Mouse (Mus musculus) forebrain, embryonic 16.5 days (tissue): ENCODE measurements around the gene Nav2. TPM values are rescaled to one million over a fixed set of nuclear protein-coding genes. Genes with fewer than 3 reads are reported as not detected.
A peak's percentile ranks its signal among the peaks of the same experiment; 100 is the strongest.

Experiments
- ATAC-seq: fragments of 200-750 bp; cut with Nextera tagmentation; 2 replicates; pipeline ENCODE4 v1.8.0; 2017; ENCODE audit warnings: mild to moderate bottlenecking, moderate library complexity
- H3K27ac ChIP-seq: fragments of 300-500 bp; sonication (generic); 2 replicates; pipeline ENCODE4 v1.5.1; 2014; ENCODE audit warnings: low read length, control low read depth
- H3K27me3 ChIP-seq: fragments of 300-500 bp; sonication (generic); replicated peaks from 2 replicates; pipeline ENCODE4 v1.6.1; 2014; ENCODE audit warnings: low read length; ENCODE audit not compliant: control insufficient read depth, insufficient read depth
- H3K36me3 ChIP-seq: fragments of 300-500 bp; sonication (generic); 2 replicates; pipeline ENCODE4 v1.6.1; 2014; ENCODE audit not compliant: control insufficient read depth, insufficient read depth
- H3K4me1 ChIP-seq: fragments of 300-500 bp; sonication (generic); replicated peaks from 2 replicates; pipeline ENCODE4 v1.6.1; 2014; ENCODE audit warnings: low read length; ENCODE audit not compliant: control insufficient read depth, insufficient read depth
- H3K4me2 ChIP-seq: fragments of 300-500 bp; sonication (generic); 2 replicates; pipeline ENCODE4 v1.6.1; 2014; ENCODE audit warnings: mild to moderate bottlenecking, low read length, control low read depth
- H3K4me3 ChIP-seq: fragments of 300-500 bp; sonication (generic); replicated peaks from 2 replicates; pipeline ENCODE4 v1.5.1; 2014; ENCODE audit warnings: mild to moderate bottlenecking, low read length, control low read depth
- H3K9ac ChIP-seq: fragments of 300-500 bp; sonication (generic); replicated peaks from 2 replicates; pipeline ENCODE4 v1.6.1; 2014; ENCODE audit warnings: low read depth, low read length, control low read depth
- H3K9me3 ChIP-seq: fragments of 300-500 bp; sonication (generic); 2 replicates; pipeline ENCODE4 v1.6.1; 2016; ENCODE audit warnings: low read length; ENCODE audit not compliant: control insufficient read depth
- WGBS: fragments of 180-500 bp; shearing (Covaris S2); extraction: QIAGEN DNeasy Blood & Tissue Kit; methylation state at CpG from one replicate; pipeline ENCODE4 v1.1.7; 2014; 5-methylcytosine and 5-hydroxymethylcytosine counted together
- polyA plus RNA-seq: library from polyadenylated mRNA; unstranded; fragments of >200 nt; fragmentation: Nextera tagmentation; extraction: Ambion mirVana; gene quantifications from 2 replicates; pipeline ENCODE4 v1.2.1, GENCODE M21; 2015

Nav2 gene
- polyA plus RNA-seq, 1 experiment from 2014 or later, result 35.2 TPM

DNA sequence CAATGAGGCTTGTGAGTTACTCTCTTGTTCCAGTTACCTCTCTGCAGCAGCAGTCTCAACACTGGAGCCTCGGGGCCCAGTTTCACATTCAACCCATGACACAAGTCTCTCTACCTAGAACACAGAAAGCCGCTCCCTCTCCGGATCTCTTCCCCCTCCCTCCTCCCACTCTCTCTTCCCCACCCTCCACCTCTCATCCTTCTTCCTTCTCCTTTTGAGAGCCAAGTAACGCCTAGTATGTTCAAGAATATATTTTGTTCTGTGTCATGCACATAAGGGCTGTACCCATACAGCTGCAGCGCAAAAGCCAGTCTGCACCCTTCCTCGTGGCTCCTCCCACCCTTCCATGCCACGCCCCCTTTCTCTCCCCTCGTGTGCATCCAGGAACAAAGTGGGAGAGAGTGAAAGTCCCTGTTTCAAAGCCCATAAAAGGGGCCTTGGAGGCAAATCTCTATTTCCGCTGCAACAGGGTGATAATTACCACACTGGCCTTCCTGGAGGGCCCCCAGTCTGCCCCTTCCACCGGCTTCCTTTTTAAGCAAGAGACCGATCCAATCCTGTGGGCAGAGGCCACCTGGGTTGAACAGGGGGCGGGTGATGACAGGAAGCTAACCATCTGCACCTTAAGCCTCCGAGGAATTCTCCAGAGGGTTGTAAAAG is 588.4 kb downstream of the Nav2 start:
- Histone ChIP-seq H3K4me3 (no peak overlapping the region), H3K9me3 (no peaks in the 10 kb centered on the region), H3K4me2 (no peak overlapping the region), H3K36me3 (no peaks in the 10 kb centered on the region), H3K27ac (peak overlapping the region; percentile 87), H3K4me1 (peaks cover 29% of the 10 kb centered on the region), H3K27me3 (no peaks in the 10 kb centered on the region), H3K9ac (peak overlapping the region; percentile 23; the same call in 1 of the 2 replicates)
- 26% methylated on average over 13 of the region's 13 CpGs for WGBS
- peak; percentile 47 for ATAC-seq

DNA sequence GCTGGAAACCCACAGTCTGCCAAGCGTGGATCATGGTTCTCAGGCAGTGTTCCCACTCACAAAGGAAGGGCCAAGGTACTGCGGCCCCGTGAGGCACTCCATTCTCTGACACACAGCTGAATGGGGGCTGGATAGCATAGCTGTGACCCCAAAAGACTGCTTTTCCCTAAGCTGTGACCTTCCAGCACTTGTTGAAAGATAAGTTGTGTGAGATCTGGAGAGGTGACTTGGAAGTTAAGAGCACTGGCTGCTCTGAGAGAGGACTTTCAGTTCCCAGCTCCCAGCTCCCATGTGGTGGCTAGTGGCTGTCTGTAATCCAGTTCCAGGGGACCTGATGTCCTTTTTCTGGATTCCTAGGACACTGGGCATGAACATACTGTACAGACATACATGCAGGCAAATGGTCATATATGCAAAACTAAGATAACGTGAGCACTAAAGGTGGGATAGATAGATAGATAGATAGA is 588.9 kb downstream of the Nav2 start:
- no peaks in the 10 kb centered on the region for H3K36me3 ChIP-seq
- peak overlapping the region; percentile 23; the same call in 1 of the 2 replicates for H3K9ac ChIP-seq
- WGBS, result 52% methylated on average over 4 of the region's 4 CpGs
- no peaks in the 10 kb centered on the region for H3K9me3 ChIP-seq
- peak overlapping the region; percentile 87 for H3K27ac ChIP-seq
- H3K4me2 ChIP-seq, result no peak overlapping the region
- no peaks in the 10 kb centered on the region for H3K27me3 ChIP-seq
- peaks cover 29% of the 10 kb centered on the region for H3K4me1 ChIP-seq
- H3K4me3 ChIP-seq, result no peak overlapping the region
- no peak for ATAC-seq

DNA sequence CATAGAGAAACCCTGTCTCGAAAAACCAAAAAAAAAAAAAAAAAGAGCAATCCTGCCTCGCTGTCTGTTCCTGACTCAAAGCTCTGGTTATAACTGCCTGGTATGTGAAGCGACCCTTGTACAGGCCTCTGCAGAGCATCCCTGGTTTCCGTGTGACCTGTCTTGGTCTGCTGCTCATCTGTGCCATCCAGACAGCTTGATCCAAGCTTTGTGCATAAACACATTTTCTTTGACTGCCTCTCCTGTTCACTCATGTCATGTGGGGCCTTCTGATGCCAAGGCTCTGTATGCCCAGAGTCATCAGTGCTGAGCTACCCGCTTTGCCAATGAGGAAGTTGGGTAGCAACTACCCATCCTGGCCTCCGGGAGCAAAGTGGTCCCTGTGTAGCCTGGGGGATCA is 591.1 kb downstream of the Nav2 start:
- no peak for ATAC-seq
- Histone ChIP-seq H3K9ac (no peak overlapping the region), H3K4me1 (peaks cover 29% of the 10 kb centered on the region), H3K27me3 (no peaks in the 10 kb centered on the region), H3K4me2 (no peak overlapping the region), H3K4me3 (no peak overlapping the region), H3K27ac (no peak overlapping the region), H3K36me3 (no peaks in the 10 kb centered on the region), H3K9me3 (no peaks in the 10 kb centered on the region)
- 88% methylated on average over 6 of the region's 6 CpGs for WGBS

DNA sequence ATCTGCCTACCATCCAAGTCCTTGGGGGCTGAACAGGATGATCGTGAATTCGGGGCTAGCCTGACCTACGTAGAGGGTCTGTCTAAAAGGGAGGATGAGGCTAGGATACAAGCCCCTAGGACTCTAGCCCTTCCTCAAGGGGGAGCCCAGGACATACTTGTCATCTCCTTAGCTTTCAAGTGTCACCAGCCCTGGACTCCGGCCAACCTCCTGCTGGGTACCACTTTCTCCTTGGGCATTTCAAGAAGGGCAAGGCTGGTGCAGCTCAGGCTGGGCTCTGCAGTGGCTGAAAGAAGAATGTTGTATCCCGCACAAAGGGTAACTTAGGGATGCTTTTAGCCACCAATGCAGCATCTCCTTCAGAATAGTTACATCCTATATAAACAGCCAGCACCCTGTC is 592.4 kb downstream of the Nav2 start:
- H3K36me3 ChIP-seq, result no peaks in the 10 kb centered on the region
- no peak for ATAC-seq
- H3K9ac ChIP-seq, result no peak overlapping the region
- no peak overlapping the region for H3K4me2 ChIP-seq
- H3K9me3 ChIP-seq, result no peaks in the 10 kb centered on the region
- H3K27ac ChIP-seq, result no peak overlapping the region
- H3K27me3 ChIP-seq, result no peaks in the 10 kb centered on the region
- no peak overlapping the region for H3K4me3 ChIP-seq
- H3K4me1 ChIP-seq, result peaks cover 21% of the 10 kb centered on the region
- WGBS, result 98% methylated on average over 5 of the region's 5 CpGs

DNA sequence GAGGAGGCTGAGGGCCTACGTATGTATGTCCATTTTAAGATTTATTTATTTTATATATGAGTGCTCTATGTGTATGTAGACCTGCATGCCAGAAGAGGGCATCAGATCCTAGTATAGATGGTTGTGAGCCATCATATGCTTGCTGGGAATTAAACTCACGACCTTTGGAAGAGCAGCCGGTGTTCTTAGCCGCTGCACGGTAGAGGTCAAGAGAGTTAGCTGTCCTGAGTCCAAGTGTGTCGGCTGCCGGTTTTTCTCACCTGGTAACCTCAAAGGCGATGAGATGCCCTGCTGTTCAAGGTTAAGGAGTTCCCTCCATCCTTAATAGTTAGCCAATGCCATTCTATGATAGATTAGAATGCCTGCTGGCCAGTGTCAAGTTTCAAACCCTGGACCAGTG is 594.9 kb downstream of the Nav2 start:
- 66% methylated on average over 8 of the region's 8 CpGs for WGBS
- no peaks in the 10 kb centered on the region; the same call in 1 of the 2 replicates for H3K36me3 ChIP-seq
- H3K4me1 ChIP-seq, result peaks cover 6% of the 10 kb centered on the region
- H3K4me2 ChIP-seq, result no peak overlapping the region
- no peak overlapping the region for H3K27ac ChIP-seq
- no peaks in the 10 kb centered on the region for H3K9me3 ChIP-seq
- H3K9ac ChIP-seq, result no peak overlapping the region
- no peaks in the 10 kb centered on the region for H3K27me3 ChIP-seq
- no peak for ATAC-seq
- H3K4me3 ChIP-seq, result no peak overlapping the region

DNA sequence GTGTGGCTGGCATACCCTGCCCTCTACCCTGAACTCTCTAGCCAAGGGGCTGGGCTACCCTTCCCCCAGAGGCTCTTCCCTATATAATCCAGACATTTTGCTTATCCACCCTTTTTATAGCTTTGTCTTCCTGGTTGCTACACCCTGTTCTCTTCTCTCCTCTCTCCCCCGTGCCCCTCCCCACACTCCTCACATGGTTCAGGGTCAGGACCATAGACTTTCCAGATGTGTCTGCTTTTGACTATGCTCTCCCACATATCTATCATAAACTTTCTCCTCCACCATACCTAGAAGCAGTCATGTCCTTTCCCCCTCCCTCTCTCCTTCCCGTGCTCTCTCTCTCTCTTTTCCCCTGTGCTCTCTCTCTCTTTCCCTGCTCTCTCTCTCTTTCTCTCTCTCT is 595.4 kb downstream of the Nav2 start:
- Histone ChIP-seq H3K4me3 (no peak overlapping the region), H3K9me3 (no peaks in the 10 kb centered on the region), H3K4me2 (no peak overlapping the region), H3K4me1 (peaks cover 6% of the 10 kb centered on the region), H3K9ac (no peak overlapping the region), H3K27ac (no peak overlapping the region), H3K27me3 (no peaks in the 10 kb centered on the region), H3K36me3 (no peaks in the 10 kb centered on the region; the same call in 1 of the 2 replicates)
- WGBS, result 47% methylated on average over 2 of the region's 2 CpGs
- ATAC-seq, result no peak

DNA sequence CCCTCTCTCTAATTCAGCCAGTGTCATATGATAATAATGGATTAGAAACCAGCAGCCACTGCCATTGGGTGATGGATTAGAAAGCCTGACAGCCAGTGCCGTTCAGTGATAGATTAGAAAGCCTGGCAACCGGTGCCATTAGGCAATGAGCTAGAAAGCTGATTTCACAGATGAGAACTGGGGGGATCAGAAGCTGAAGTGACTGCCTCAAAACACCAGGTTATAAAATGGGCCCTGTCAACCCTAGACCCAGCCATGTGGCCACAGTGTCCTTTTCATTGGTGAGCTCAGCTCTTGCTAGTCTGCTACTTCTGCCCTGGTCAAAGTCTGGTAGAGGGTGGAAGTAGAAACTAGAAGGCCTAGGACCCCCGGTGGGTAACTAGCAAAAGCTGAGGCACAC is 595.8 kb downstream of the Nav2 start:
- no peak for ATAC-seq
- H3K27me3 ChIP-seq, result no peaks in the 10 kb centered on the region
- H3K27ac ChIP-seq, result no peak overlapping the region
- H3K4me2 ChIP-seq, result no peak overlapping the region
- no peaks in the 10 kb centered on the region; the same call in 1 of the 2 replicates for H3K36me3 ChIP-seq
- peaks cover 6% of the 10 kb centered on the region for H3K4me1 ChIP-seq
- H3K9ac ChIP-seq, result no peak overlapping the region
- H3K4me3 ChIP-seq, result no peak overlapping the region
- H3K9me3 ChIP-seq, result no peaks in the 10 kb centered on the region
- WGBS, result 2% methylated on average over 3 of the region's 3 CpGs

DNA sequence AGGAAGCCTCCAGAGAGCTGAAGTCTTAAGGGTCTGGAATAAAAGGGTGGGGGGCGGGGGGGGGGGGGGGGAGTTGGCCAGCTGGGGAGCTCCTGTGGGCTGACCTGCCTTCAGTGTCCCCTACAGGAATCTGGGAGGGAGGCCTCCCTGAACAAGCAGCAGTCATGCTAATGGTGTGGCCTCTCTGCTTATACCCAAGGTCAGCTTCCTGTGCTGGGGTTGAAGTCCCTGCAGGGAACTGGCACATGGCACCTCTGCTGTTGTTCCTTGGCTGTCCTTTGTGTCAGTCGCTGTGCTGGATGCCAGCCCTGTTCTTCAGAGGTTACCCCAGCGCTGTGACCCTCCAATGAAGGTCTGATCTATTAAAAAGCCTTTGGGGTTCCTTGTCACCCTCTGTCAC is 596.5 kb downstream of the Nav2 start:
- Histone ChIP-seq H3K36me3 (no peaks in the 10 kb centered on the region; the same call in 1 of the 2 replicates), H3K27me3 (no peaks in the 10 kb centered on the region), H3K9ac (no peak overlapping the region), H3K27ac (no peak overlapping the region), H3K4me1 (peaks cover 6% of the 10 kb centered on the region), H3K4me2 (no peak overlapping the region), H3K4me3 (no peak overlapping the region), H3K9me3 (no peaks in the 10 kb centered on the region)
- 2% methylated on average over 2 of the region's 3 CpGs for WGBS
- no peak for ATAC-seq

DNA sequence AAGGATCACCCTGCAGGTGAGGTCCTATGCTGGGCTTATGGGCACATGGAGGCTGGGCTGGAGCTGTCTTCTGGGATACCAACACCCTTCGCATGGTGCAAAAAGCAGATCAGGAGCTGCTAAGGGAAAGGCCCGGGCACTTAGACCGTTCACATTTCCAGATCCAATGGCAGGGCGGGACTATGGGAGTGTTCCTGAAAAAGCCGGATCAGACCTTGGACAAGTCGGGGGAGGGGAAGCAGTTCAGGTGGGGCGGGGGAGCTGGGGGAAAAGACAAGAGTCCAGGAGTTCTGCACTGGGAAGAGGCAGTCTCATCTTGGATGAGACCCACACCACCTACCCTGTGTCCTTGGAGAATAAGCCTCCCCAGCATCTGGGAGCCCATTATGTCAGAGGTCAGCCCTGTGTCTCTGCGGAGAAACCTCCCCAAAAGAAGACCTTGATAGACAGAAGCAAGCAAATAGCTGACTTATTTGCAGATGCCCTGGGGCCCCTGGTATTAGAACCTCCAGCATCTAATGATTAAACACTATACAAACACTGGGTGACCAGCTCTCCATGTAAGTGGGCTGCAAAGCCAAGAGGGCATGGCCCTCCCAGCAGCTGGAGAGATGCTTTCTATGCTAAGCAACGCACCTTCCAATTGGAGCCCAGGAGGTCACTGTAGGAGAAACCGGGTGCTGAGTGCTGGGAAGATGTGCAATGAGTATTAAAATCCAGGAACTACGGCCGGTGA is 597.7 kb downstream of the Nav2 start:
- Histone ChIP-seq H3K4me2 (no peak overlapping the region), H3K4me1 (peaks cover 6% of the 10 kb centered on the region), H3K36me3 (no peaks in the 10 kb centered on the region; the same call in 1 of the 2 replicates), H3K9me3 (no peaks in the 10 kb centered on the region), H3K27ac (no peak overlapping the region), H3K9ac (no peak overlapping the region), H3K4me3 (no peak overlapping the region), H3K27me3 (no peaks in the 10 kb centered on the region)
- 75% methylated on average over 12 of the region's 12 CpGs for WGBS
- no peak for ATAC-seq
